Mouse (Mus musculus): Measurements from ENCODE around the gene Tsr2. TPM values are rescaled to one million over a fixed set of nuclear protein-coding genes. Genes with fewer than 3 reads are reported as not detected.

The Tsr2 gene
- 10 to 100 TPM; 61.8 to 63.0 TPM for total RNA-seq (2021)
- long read RNA-seq, experiment 1, transcript Tsr2-202 (5 exons, 3,796 nt): major isoform, 32 of 42 reads
- long read RNA-seq, experiment 1, transcript Tsr2-201 (5 exons, 3,804 nt): minor isoform, 5 of 42 reads
- long read RNA-seq, experiment 1, partial matches to known transcripts: 2 of 42 reads
- long read RNA-seq, experiment 1, other reads (novel, unspliced or antisense): 3 of 42 reads
- long read RNA-seq, experiment 2, transcript Tsr2-202 (5 exons, 3,796 nt): major isoform, 23 of 30 reads
- long read RNA-seq, experiment 2, partial matches to known transcripts: 0 of 30 reads
- long read RNA-seq, experiment 2, other reads (novel, unspliced or antisense): 4 of 30 reads

- DNase-seq (ENCODE audit: low spot score in 2 of 2): peak; percentile 76 to 80
- intact Hi-C loops (cut with DNase I): no loop called here
These were observed at the start of gene Tsr2 for GRCm38 (mm10) chrX:151096171-151097058. Tsr2 (minus strand) TSS chrX:151096543.

GRCm38 (mm10) chrX:151132785-151133184 lies 36.4 kb upstream of the Tsr2 start:
- DNase-seq (ENCODE audit: low spot score in 2 of 2): peak; percentile 0 to 3
- intact Hi-C loops (cut with DNase I): no loop called here

GRCm38 (mm10) chrX:151130493-151130892 lies 34.1 kb upstream of the Tsr2 start:
- no peak for DNase-seq (ENCODE audit: low spot score in 2 of 2)
- intact Hi-C loops (cut with DNase I): no loop called here

- no peak for DNase-seq (ENCODE audit: low spot score in 2 of 2)
- intact Hi-C loops (cut with DNase I): no loop called here
These were observed 27.6 kb upstream of the Tsr2 start for GRCm38 (mm10) chrX:151123933-151124332.

GRCm38 (mm10) chrX:151117432-151117831 lies 21.1 kb upstream of the Tsr2 start:
- intact Hi-C loops (cut with DNase I): loop anchor here (10.0 kb wide), 1 partner anchor 613 kb away; no protein-coding TSS in a partner anchor
- DNase-seq (ENCODE audit: low spot score in 2 of 2): no peak

GRCm38 (mm10) chrX:151116795-151117194 lies 20.5 kb upstream of the Tsr2 start:
- peak in 1 of 2 experiments; percentile 29 for DNase-seq (ENCODE audit: low spot score in 2 of 2)
- intact Hi-C loops (cut with DNase I): loop anchor here (10.0 kb wide), 1 partner anchor 612 kb away; no protein-coding TSS in a partner anchor

- intact Hi-C loops (cut with DNase I): no loop called here
These were observed 11.1 kb upstream of the Tsr2 start for GRCm38 (mm10) chrX:151107301-151108067.

GRCm38 (mm10) chrX:151087418-151087817 lies 8.9 kb downstream of the Tsr2 start:
- peak in 1 of 2 experiments; percentile 15 for DNase-seq (ENCODE audit: low spot score in 2 of 2)
- intact Hi-C loops (cut with DNase I): no loop called here

More at GRCm38 (mm10) chrX:151107301-151108067, 11.1 kb upstream of the Tsr2 start:
- DNase-seq (ENCODE audit: low spot score in 2 of 2): no peak

GRCm38 (mm10) chrX:151085599-151085998 lies 10.7 kb downstream of the Tsr2 start:
- intact Hi-C loops (cut with DNase I): no loop called here
- DNase-seq (ENCODE audit: low spot score in 2 of 2): no peak

- intact Hi-C loops (cut with DNase I): no loop called here
- no peak for DNase-seq (ENCODE audit: low spot score in 2 of 2)
These were observed 19.3 kb downstream of the Tsr2 start for GRCm38 (mm10) chrX:151076941-151077485.

- no peak for DNase-seq (ENCODE audit: low spot score in 2 of 2)
- intact Hi-C loops (cut with DNase I): no loop called here
These were observed 20.3 kb downstream of the Tsr2 start for GRCm38 (mm10) chrX:151076007-151076406.

- DNase-seq (ENCODE audit: low spot score in 2 of 2): peak in 1 of 2 experiments; percentile 49
- intact Hi-C loops (cut with DNase I): no loop called here
These were observed 28.5 kb downstream of the Tsr2 start for GRCm38 (mm10) chrX:151067876-151068275.

- intact Hi-C loops (cut with DNase I): no loop called here
- no peak for DNase-seq (ENCODE audit: low spot score in 2 of 2)
These were observed 30.2 kb downstream of the Tsr2 start for GRCm38 (mm10) chrX:151066071-151066666.

- intact Hi-C loops (cut with DNase I): no loop called here
- DNase-seq (ENCODE audit: low spot score in 2 of 2): no peak
These were observed 34.6 kb downstream of the Tsr2 start for GRCm38 (mm10) chrX:151061615-151062299.

GRCm38 (mm10) chrX:151059346-151059745 lies 37.0 kb downstream of the Tsr2 start:
- no peak for DNase-seq (ENCODE audit: low spot score in 2 of 2)
- intact Hi-C loops (cut with DNase I): no loop called here

- intact Hi-C loops (cut with DNase I): no loop called here
These were observed 40.8 kb downstream of the Tsr2 start for GRCm38 (mm10) chrX:151055559-151055958.

GRCm38 (mm10) chrX:151054489-151054888 lies 41.9 kb downstream of the Tsr2 start:
- no peak for DNase-seq (ENCODE audit: low spot score in 2 of 2)
- intact Hi-C loops (cut with DNase I): no loop called here

More at GRCm38 (mm10) chrX:151055559-151055958, 40.8 kb downstream of the Tsr2 start:
- DNase-seq (ENCODE audit: low spot score in 2 of 2): no peak

- intact Hi-C loops (cut with DNase I): no loop called here
- DNase-seq (ENCODE audit: low spot score in 2 of 2): peak; percentile 37 to 52
These were observed 46.0 kb downstream of the Tsr2 start for GRCm38 (mm10) chrX:151050337-151050736.

Data from left cerebral cortex, postnatal 14 days (tissue).